ENCODE assay signal across 8 mouse cellular contexts in the genomic region with DNA sequence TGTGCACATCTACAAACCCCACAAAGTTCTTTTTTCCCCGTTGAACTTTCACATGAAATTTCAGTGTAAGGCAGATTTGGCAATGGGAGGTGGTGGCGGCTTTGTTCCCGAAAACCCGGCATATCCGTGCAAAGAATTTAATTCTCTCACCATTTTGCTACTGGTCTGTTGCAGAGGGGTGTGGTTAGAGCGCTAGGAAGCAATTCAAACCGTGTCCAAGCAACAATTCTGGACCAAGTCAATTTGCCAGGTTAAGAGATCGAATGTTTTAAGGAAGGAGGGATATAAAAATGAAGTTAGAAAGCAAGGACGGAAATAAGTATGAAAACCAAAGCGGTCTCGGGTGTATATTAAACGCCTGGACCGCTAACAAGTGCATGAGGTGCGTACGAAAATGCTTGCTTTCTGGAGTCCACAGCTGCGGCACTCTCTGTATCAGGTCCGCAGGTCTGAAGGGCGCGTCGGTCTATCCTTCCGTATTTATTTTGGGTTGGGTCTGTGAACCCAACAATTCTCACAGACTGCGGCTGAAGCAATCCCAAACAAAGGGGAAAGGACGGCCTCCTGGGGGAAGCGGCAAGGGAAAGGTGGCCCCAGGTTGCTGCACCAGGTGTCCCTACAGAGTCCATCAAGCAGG. TPM values are rescaled to one million over a fixed set of nuclear protein-coding genes. Genes with fewer than 3 reads are reported as not detected.
DNase-seq lines count a peak whose midpoint lies in the region; ATAC-seq and TF ChIP-seq lines count a peak whose summit lies in the region.

No protein-coding gene starts in this region.

- H3K36me3 ChIP-seq in forebrain, embryonic 16.5 days (ENCODE audit: control insufficient read depth, insufficient read depth), result no peaks in the 10 kb centered on the region; the same call in 1 of the 2 replicates
- H3K36me3 ChIP-seq in midbrain, embryonic 13.5 days, result peaks cover 8% of the 10 kb centered on the region

- no peak for TF ChIP-seq CTCF in left cerebral cortex, adult 2 months (IDR thresholded peaks at IDR 0.05)

- intact Hi-C loops in left cerebral cortex, adult 2 months (cut with DNase I), result loop anchor here (2.0 to 5.0 kb wide), 2 partner anchors 188 to 336 kb away; partner anchors contain the start of genes Erbin and Srek1
- intact Hi-C loops in left cerebral cortex, postnatal 4 days (cut with DNase I), result no loop called here
- intact Hi-C loops in left cerebral cortex, postnatal 14 days (cut with DNase I), result no loop called here

- no peaks in the 10 kb centered on the region for H3K27me3 ChIP-seq in forebrain, embryonic 16.5 days (replicated peaks; ENCODE audit: control insufficient read depth, insufficient read depth, low read length)
- H3K27me3 ChIP-seq in midbrain, embryonic 13.5 days, result no peaks in the 10 kb centered on the region

- WGBS in forebrain, embryonic 16.5 days, result under 1% methylated on average over 24 of the region's 24 CpGs
- under 1% methylated on average over 24 of the region's 24 CpGs for WGBS in large intestine, adult 2 months
- 1% methylated on average over 24 of the region's 24 CpGs for WGBS in midbrain, embryonic 13.5 days

- H3K27ac ChIP-seq in left cerebral cortex, adult 2 months, result peak overlapping the region; percentile 67
- 0 out of 2 replicates have a peak overlapping the region, but pooled peaks have one; percentile 2 for H3K27ac ChIP-seq in forebrain, embryonic 16.5 days (ENCODE audit: low read length)
- peak overlapping the region; percentile 64 for H3K27ac ChIP-seq in midbrain, embryonic 13.5 days

- no peaks in the 10 kb centered on the region for H3K9me3 ChIP-seq in forebrain, embryonic 16.5 days (ENCODE audit: control insufficient read depth, low read length)
- 0 out of 2 replicates have a peak, but pooled peaks cover 8% of the 10 kb centered on the region for H3K9me3 ChIP-seq in midbrain, embryonic 13.5 days

- H3K4me2 ChIP-seq in forebrain, embryonic 16.5 days (ENCODE audit: low read length), result peak overlapping the region; percentile 66
- H3K4me2 ChIP-seq in midbrain, embryonic 13.5 days (replicated peaks), result peak overlapping the region; percentile 92

- H3K9ac ChIP-seq in forebrain, embryonic 16.5 days (replicated peaks; ENCODE audit: low read depth, low read length), result peak overlapping the region; percentile 69
- H3K9ac ChIP-seq in midbrain, embryonic 13.5 days (replicated peaks), result peak overlapping the region; percentile 82

- H3K4me3 ChIP-seq in left cerebral cortex, adult 2 months, result peak overlapping the region; percentile 95
- H3K4me3 ChIP-seq in forebrain, embryonic 16.5 days (replicated peaks; ENCODE audit: low read length), result peak overlapping the region; percentile 62
- H3K4me3 ChIP-seq in midbrain, embryonic 13.5 days (replicated peaks), result peak overlapping the region; percentile 75

- H3K4me1 ChIP-seq in forebrain, embryonic 16.5 days (replicated peaks; ENCODE audit: control insufficient read depth, insufficient read depth, low read length), result peaks cover 14% of the 10 kb centered on the region
- peaks cover 26% of the 10 kb centered on the region for H3K4me1 ChIP-seq in midbrain, embryonic 13.5 days (replicated peaks)

- DNase-seq in left cerebral cortex, adult 2 months (ENCODE audit: extremely low spot score in 1 of 2, low spot score in 2 of 2), result no peak
- DNase-seq in left cerebral cortex, postnatal 4 days, result no peak
- peak; percentile 68 for DNase-seq in adipocyte (ENCODE audit: low spot score)
- DNase-seq in large intestine, adult 2 months (ENCODE audit: low read depth, low spot score), result peak; percentile 18
- no peak for DNase-seq in urinary bladder, postnatal 36 days (ENCODE audit: low spot score in 2 of 2)
- DNase-seq in left cerebral cortex, postnatal 14 days (ENCODE audit: low spot score in 2 of 2), result no peak

- ATAC-seq in forebrain, embryonic 16.5 days, result peak; percentile 4; the same call in 1 of the 2 replicates
- ATAC-seq in midbrain, embryonic 13.5 days, result no peak

RNA-seq across cellular contexts. Expression of gene Nln, which starts 0.6 kb away (rescaled TPM):
- 10 to 100 TPM; 24.1 to 27.0 TPM for total RNA-seq in left cerebral cortex, adult 2 months (2021)
- 10 to 100 TPM; 77.8 to 81.4 TPM for total RNA-seq in left cerebral cortex, postnatal 4 days (2021)
- polyA plus RNA-seq in forebrain, embryonic 16.5 days (2015; fragmentation: Nextera tagmentation; extraction: Ambion mirVana), result 40.1 and 45.8 TPM in 2 replicates
- polyA plus RNA-seq in large intestine, adult 2 months (2012; rRNA removed), result 8.1 and 10.9 TPM in 2 replicates
- polyA plus RNA-seq in midbrain, embryonic 13.5 days (2015; fragmentation: Nextera tagmentation; extraction: Ambion mirVana), result 40.6 and 42.1 TPM in 2 replicates
- total RNA-seq in left cerebral cortex, postnatal 14 days (2021), result 10 to 100 TPM; 31.2 to 31.6 TPM

RNA-seq across cellular contexts. Expression of gene Sgtb, which starts 0.8 kb away (rescaled TPM):
- 100 to 1,000 TPM; 133 to 139 TPM for total RNA-seq in left cerebral cortex, adult 2 months (2021)
- total RNA-seq in left cerebral cortex, postnatal 4 days (2021), result 10 to 100 TPM; 35.2 to 38.1 TPM
- 34.0 and 39.2 TPM in 2 replicates for polyA plus RNA-seq in forebrain, embryonic 16.5 days (2015; fragmentation: Nextera tagmentation; extraction: Ambion mirVana)
- polyA plus RNA-seq in large intestine, adult 2 months (2012; rRNA removed), result 0.45 and 0.62 TPM in 2 replicates
- polyA plus RNA-seq in midbrain, embryonic 13.5 days (2015; fragmentation: Nextera tagmentation; extraction: Ambion mirVana), result 29.2 and 30.7 TPM in 2 replicates
- total RNA-seq in left cerebral cortex, postnatal 14 days (2021), result 100 to 1,000 TPM; 101 to 102 TPM

Comparison
In these comparisons a context has a peak if more than half of its experiments do, and no peak if none do; other contexts are left out.
1. DNase-seq: peak in adipocyte (single experiment) and large intestine, adult 2 months (single experiment); none in left cerebral cortex, adult 2 months (0 of 2), left cerebral cortex, postnatal 4 days (single experiment), urinary bladder, postnatal 36 days (0 of 2) and left cerebral cortex, postnatal 14 days (0 of 2).
2. H3K27ac ChIP-seq: peak in every context shown above with its lines; median percentile 67 in left cerebral cortex, adult 2 months; 64 in midbrain, embryonic 13.5 days; 2 in forebrain, embryonic 16.5 days.
3. Peak in every context shown above with its lines, with median percentiles within 50 percentile points of each other: H3K4me3 ChIP-seq.